Mouse (Mus musculus) C2C12 (cell line): Measurements from ENCODE around the gene Hhipl2. TPM values are rescaled to one million over a fixed set of nuclear protein-coding genes. Genes with fewer than 3 reads are reported as not detected.
"Not testable (repeated sequence)": the region's sequence is repeated elsewhere in the genome, so short reads cannot be mapped to it uniquely, and the experiment has no call there.

Experiments used
- H3K27me3 ChIP-seq: one replicate; pipeline ENCODE4 v1.6.1; 2011; ENCODE audit not compliant: control insufficient read depth, insufficient read depth, insufficient read length
- H3K36me3 ChIP-seq: one replicate; pipeline ENCODE4 v1.6.1; 2011; ENCODE audit not compliant: control insufficient read depth, insufficient read depth
- H3K4me3 ChIP-seq: one replicate; pipeline ENCODE4 v1.5.1; 2011; ENCODE audit warnings: mild to moderate bottlenecking, control low read depth; ENCODE audit not compliant: poor library complexity, insufficient read depth, severe bottlenecking
- H3K79me2 ChIP-seq: one replicate; pipeline ENCODE4 v1.6.1; 2011; ENCODE audit not compliant: control insufficient read depth, insufficient read depth
- H3K79me3 ChIP-seq: one replicate; pipeline ENCODE4 v1.6.1; 2011; ENCODE audit warnings: low read depth, control low read depth
- H3ac ChIP-seq: one replicate; pipeline ENCODE3; 2011; ENCODE audit warnings: low read depth; ENCODE audit not compliant: control insufficient read depth, insufficient read length
- CEBPB ChIP-seq: IDR thresholded peaks from one replicate; pipeline ENCODE4 v1.6.1; 2011; ENCODE audit warnings: low read depth, mild to moderate bottlenecking, control low read depth, moderate library complexity
- CTCF ChIP-seq: IDR thresholded peaks from one replicate; pipeline ENCODE4 v1.5.1; 2011; ENCODE audit not compliant: control insufficient read depth, insufficient read depth, insufficient read length
- FOSL1 ChIP-seq: IDR thresholded peaks from one replicate; pipeline ENCODE4 v1.8.0; 2011; ENCODE audit warnings: mild to moderate bottlenecking, low read length; ENCODE audit not compliant: poor library complexity, insufficient read depth, severe bottlenecking
- MAX ChIP-seq: IDR thresholded peaks from one replicate; pipeline ENCODE4 v1.6.1; 2011; ENCODE audit warnings: mild to moderate bottlenecking, control low read depth
- MYOD1 ChIP-seq: IDR thresholded peaks from one replicate; pipeline ENCODE4 v1.6.1; 2011; ENCODE audit warnings: low read depth; ENCODE audit not compliant: control insufficient read depth, insufficient read length
- MYOG ChIP-seq: IDR thresholded peaks from one replicate; pipeline ENCODE4 v1.6.1; 2011; ENCODE audit not compliant: control insufficient read depth, insufficient read length; ENCODE audit errors: extremely low read depth
- USF1 ChIP-seq: IDR thresholded peaks from one replicate; pipeline ENCODE4 v1.6.1; 2011; ENCODE audit warnings: low read depth, mild to moderate bottlenecking, control low read depth, moderate library complexity
- polyA plus RNA-seq: library from polyadenylated mRNA; unstranded; fragments of >200 nt; fragmentation: generic; extraction: Trizol; gene quantifications from one replicate; pipeline ENCODE4 v1.2.1, GENCODE M21; 2012; ENCODE audit warnings: missing spikeins

The Hhipl2 gene
- polyA plus RNA-seq, 1 experiment = 0.07 TPM

DNA sequence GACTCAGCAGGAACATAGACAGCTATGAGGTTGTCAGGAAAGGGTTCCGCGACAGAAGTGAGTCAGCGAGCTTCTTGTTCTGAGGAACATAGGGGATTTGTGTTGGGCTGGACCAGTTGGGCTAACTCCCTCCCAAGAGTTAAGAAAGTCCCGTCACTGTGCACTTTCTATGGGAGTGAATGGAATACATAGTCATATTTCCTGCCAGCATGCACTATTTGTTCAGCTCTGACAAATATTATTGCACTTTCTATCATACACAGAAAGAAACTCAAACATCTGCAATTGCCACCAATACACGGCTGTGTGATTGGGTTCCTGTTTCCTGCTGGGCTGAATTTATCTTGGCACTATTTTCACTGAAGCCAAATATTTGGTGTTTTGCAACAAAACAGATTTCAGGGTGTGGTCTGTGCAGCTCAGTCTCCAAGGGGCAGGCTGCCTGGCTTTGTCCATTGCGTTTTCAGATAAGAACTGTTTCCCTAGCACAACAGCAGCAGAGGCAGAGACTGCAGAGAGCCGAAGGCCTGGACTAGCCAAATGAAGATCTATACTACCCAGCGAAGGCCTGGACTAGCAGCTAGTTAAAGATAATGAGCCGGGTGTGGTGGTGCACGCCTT lies 39.6 kb upstream of the Hhipl2 start:
- TF ChIP-seq MAX (no peak), CTCF (no peak), MYOG (no peak), FOSL1 (no peak), USF1 (no peak), MYOD1 (no peak), CEBPB (no peak)
- Histone ChIP-seq H3K4me3 (no peak overlapping the region), H3K36me3 (no peaks in the 10 kb centered on the region)

DNA sequence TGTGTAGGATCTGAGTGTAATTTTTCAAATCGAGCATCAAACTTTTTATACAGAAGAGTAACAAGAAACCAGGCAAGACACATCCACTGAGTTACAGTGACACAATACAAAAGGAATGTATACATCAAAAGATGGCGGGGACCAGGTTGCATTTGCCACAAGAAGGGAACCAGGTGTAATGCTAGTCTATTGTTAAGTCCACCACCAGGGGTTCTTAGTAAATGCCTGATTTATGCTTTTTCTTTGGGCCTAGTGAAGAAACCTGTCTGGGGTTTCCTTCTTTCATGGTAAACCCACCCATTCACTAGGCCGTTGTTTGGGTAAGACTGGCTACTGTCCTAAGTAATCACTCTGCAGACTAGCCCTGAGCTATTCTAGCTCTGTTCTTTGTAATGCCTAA lies 38.6 kb upstream of the Hhipl2 start:
- H3K27me3 ChIP-seq = not testable (repeated sequence)

More for the DNA sequence above, 39.6 kb upstream of the Hhipl2 start:
- H3ac ChIP-seq = no peak overlapping the region
- no peaks in the 10 kb centered on the region for H3K27me3 ChIP-seq
- H3K79me2 ChIP-seq = no peaks in the 10 kb centered on the region
- H3K79me3 ChIP-seq = no peaks in the 10 kb centered on the region

GRCm38 (mm10) chr1:183381816-183382215 lies 36.2 kb upstream of the Hhipl2 start:
- H3K36me3 ChIP-seq = no peaks in the 10 kb centered on the region
- H3K79me3 ChIP-seq = no peaks in the 10 kb centered on the region
- TF ChIP-seq MYOD1 = no peak
- no peak for TF ChIP-seq MYOG
- TF ChIP-seq CTCF = no peak
- no peaks in the 10 kb centered on the region for H3K79me2 ChIP-seq
- no peak overlapping the region for H3ac ChIP-seq
- no peak overlapping the region for H3K4me3 ChIP-seq
- H3K27me3 ChIP-seq = no peaks in the 10 kb centered on the region

More for the DNA sequence above, 38.6 kb upstream of the Hhipl2 start:
- H3K4me3 ChIP-seq, H3K79me2 ChIP-seq, H3ac ChIP-seq, H3K79me3 ChIP-seq, H3K36me3 ChIP-seq: not testable (repeated sequence)

- Histone ChIP-seq H3K79me2 (no peaks in the 10 kb centered on the region), H3K27me3 (no peaks in the 10 kb centered on the region), H3ac (no peak overlapping the region), H3K4me3 (no peak overlapping the region), H3K79me3 (no peaks in the 10 kb centered on the region), H3K36me3 (no peaks in the 10 kb centered on the region)
- TF ChIP-seq CEBPB (no peak), MAX (no peak), CTCF (no peak), USF1 (no peak), MYOD1 (no peak), FOSL1 (no peak), MYOG (no peak)
These were observed 35.4 kb upstream of the Hhipl2 start for GRCm38 (mm10) chr1:183382621-183383020.

- H3K4me3 ChIP-seq, H3K27me3 ChIP-seq, H3ac ChIP-seq: not testable (repeated sequence)
- peaks cover 37% of the 10 kb centered on the region for H3K79me2 ChIP-seq
- peaks cover 30% of the 10 kb centered on the region for H3K79me3 ChIP-seq
- peaks cover 18% of the 10 kb centered on the region for H3K36me3 ChIP-seq
These were observed 30.6 kb upstream of the Hhipl2 start for GRCm38 (mm10) chr1:183387421-183387820.

GRCm38 (mm10) chr1:183388426-183389406 lies 29.3 kb upstream of the Hhipl2 start, which contains the start of gene Taf1a:
Gene Taf1a, plus strand, starts transcription at chr1:183388981.
- Histone ChIP-seq H3K27me3 (no peaks in the 10 kb centered on the region), H3K79me3 (peaks cover 40% of the 10 kb centered on the region), H3K79me2 (peaks cover 50% of the 10 kb centered on the region), H3K4me3 (peak within 1 kb of the TSS; percentile 71), H3ac (peak within 1 kb of the TSS; percentile 84), H3K36me3 (peaks cover 29% of the 10 kb centered on the region)
- TF ChIP-seq MAX (peak; percentile 83), USF1 (no peak)
